In the genomic region with DNA sequence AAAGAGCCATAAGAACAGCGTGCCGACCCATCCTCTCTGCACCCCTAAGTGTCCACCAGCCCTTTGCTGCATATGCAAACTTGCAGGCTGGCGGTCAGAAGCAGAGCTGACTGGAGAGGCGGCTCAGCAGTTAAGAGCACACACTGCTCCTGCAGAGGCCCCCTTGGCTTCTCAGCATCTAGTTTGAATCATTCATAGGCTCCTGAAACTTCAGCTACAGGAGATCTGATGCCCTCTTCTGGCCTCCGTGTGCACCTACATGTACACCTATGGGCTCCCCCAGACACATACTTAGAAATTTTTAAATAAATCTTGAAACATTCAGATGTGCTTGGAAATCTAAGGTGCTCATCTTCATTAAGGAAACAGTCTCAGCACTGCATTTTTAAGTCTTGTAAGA, we compare ENCODE assay signal across 7 mouse cellular contexts. TPM values are rescaled to one million over a fixed set of nuclear protein-coding genes. Genes with fewer than 3 reads are reported as not detected.
DNase-seq lines count a peak whose midpoint lies in the region; ATAC-seq and TF ChIP-seq lines count a peak whose summit lies in the region.

No protein-coding gene starts in this region.

- TF ChIP-seq CTCF in lung, adult 2 months (IDR thresholded peaks at IDR 0.05; ENCODE audit: insufficient read depth, low read length): 0 out of 2 replicates have a peak, but pooled peaks have one; percentile 6

- H3K27ac ChIP-seq in forebrain, embryonic 14.5 days (ENCODE audit: low read depth, low read length): no peak overlapping the region
- H3K27ac ChIP-seq in midbrain, embryonic 16.5 days (ENCODE audit: low read length): no peak overlapping the region

- no peak for TF ChIP-seq POLR2A in lung, adult 2 months (IDR thresholded peaks at IDR 0.05; ENCODE audit: borderline replicate concordance, extremely low read depth, low read depth, low read length)

- no peaks in the 10 kb centered on the region for H3K27me3 ChIP-seq in forebrain, embryonic 14.5 days (replicated peaks; ENCODE audit: control insufficient read depth, insufficient read depth, low read length)
- H3K27me3 ChIP-seq in midbrain, embryonic 16.5 days (ENCODE audit: control insufficient read depth, insufficient read depth, low read depth, low read length): no peaks in the 10 kb centered on the region; the same call in 1 of the 2 replicates

- WGBS in lung, adult 2 months: 64% methylated on average over 5 of the region's 5 CpGs
- WGBS in forebrain, embryonic 14.5 days: 16% methylated on average over 5 of the region's 5 CpGs
- 8% methylated on average over 5 of the region's 5 CpGs for WGBS in midbrain, embryonic 16.5 days

- no peak for ATAC-seq in forebrain, embryonic 14.5 days
- ATAC-seq in midbrain, embryonic 16.5 days: peak; percentile 45; the same call in 1 of the 2 replicates

- no peaks in the 10 kb centered on the region for H3K9me3 ChIP-seq in forebrain, embryonic 14.5 days (replicated peaks; ENCODE audit: control insufficient read depth, low read length)
- H3K9me3 ChIP-seq in midbrain, embryonic 16.5 days (replicated peaks; ENCODE audit: control insufficient read depth, low read length, poor library complexity, severe bottlenecking): no peaks in the 10 kb centered on the region

- no peak overlapping the region for H3K4me2 ChIP-seq in forebrain, embryonic 14.5 days (ENCODE audit: low read length)
- peak overlapping the region; percentile 13; the same call in 1 of the 2 replicates for H3K4me2 ChIP-seq in midbrain, embryonic 16.5 days (ENCODE audit: low read length)

- H3K9ac ChIP-seq in forebrain, embryonic 14.5 days (ENCODE audit: low read length): no peak overlapping the region
- H3K9ac ChIP-seq in midbrain, embryonic 16.5 days (ENCODE audit: low read depth, low read length): no peak overlapping the region

- DNase-seq in lung, adult 2 months: no peak
- no peak for DNase-seq in lung, postnatal 25 days (ENCODE audit: low spot score)
- peak; percentile 63 for DNase-seq in ZHBTc4 (ENCODE audit: low read depth, low spot score)
- DNase-seq in forebrain, embryonic 14.5 days (ENCODE audit: low spot score): peak; percentile 57
- no peak for DNase-seq in frontal cortex, postnatal 36 days (ENCODE audit: low spot score in 2 of 2)
- no peak for DNase-seq in kidney, adult 9 months

- no peaks in the 10 kb centered on the region for H3K4me1 ChIP-seq in lung, adult 2 months (ENCODE audit: control insufficient read depth, insufficient read depth, low read length)
- no peaks in the 10 kb centered on the region for H3K4me1 ChIP-seq in forebrain, embryonic 14.5 days (ENCODE audit: control insufficient read depth, insufficient read depth, low read length)
- H3K4me1 ChIP-seq in midbrain, embryonic 16.5 days (ENCODE audit: control insufficient read depth, insufficient read depth, low read length): peaks cover 6% of the 10 kb centered on the region; the same call in 1 of the 2 replicates

- H3K4me3 ChIP-seq in lung, adult 2 months (replicated peaks; ENCODE audit: extremely low read depth, low read depth, low read length): no peak overlapping the region
- no peak overlapping the region for H3K4me3 ChIP-seq in forebrain, embryonic 14.5 days (ENCODE audit: low read depth, low read length)
- no peak overlapping the region for H3K4me3 ChIP-seq in midbrain, embryonic 16.5 days (ENCODE audit: low read depth, low read length)

- H3K36me3 ChIP-seq in forebrain, embryonic 14.5 days (ENCODE audit: control insufficient read depth, insufficient read depth, low read length): no peaks in the 10 kb centered on the region
- no peaks in the 10 kb centered on the region for H3K36me3 ChIP-seq in midbrain, embryonic 16.5 days (ENCODE audit: control insufficient read depth, insufficient read depth, low read length)

RNA-seq across cellular contexts. Expression of a gene that starts 35.6 kb away (rescaled TPM):
- 352 and 457 TPM in 2 replicates for polyA plus RNA-seq in lung, adult 2 months (2012; rRNA removed)
- polyA plus RNA-seq in forebrain, embryonic 14.5 days (2014; fragmentation: Nextera tagmentation; extraction: Ambion mirVana): 109 and 118 TPM in 2 replicates
- polyA plus RNA-seq in midbrain, embryonic 16.5 days (2015; fragmentation: Nextera tagmentation; extraction: Ambion mirVana): 95.3 and 96.4 TPM in 2 replicates

Comparison
In these comparisons a context has a peak if more than half of its experiments do, and no peak if none do; other contexts are left out.
1. DNase-seq: peak in ZHBTc4 (single experiment) and forebrain, embryonic 14.5 days (single experiment); none in lung, adult 2 months (single experiment), lung, postnatal 25 days (single experiment), frontal cortex, postnatal 36 days (0 of 2) and kidney, adult 9 months (single experiment).